Mouse (Mus musculus): ENCODE data around the gene Rps6ka5. TPM values are rescaled to one million over a fixed set of nuclear protein-coding genes. Genes with fewer than 3 reads are reported as not detected.
A peak's percentile ranks its signal among the peaks of the same experiment; 100 is the strongest.

Gene Rps6ka5
- total RNA-seq, 4 experiments from 2014 or later = 30.8 to 38.6 (median 34.8) TPM

DNA sequence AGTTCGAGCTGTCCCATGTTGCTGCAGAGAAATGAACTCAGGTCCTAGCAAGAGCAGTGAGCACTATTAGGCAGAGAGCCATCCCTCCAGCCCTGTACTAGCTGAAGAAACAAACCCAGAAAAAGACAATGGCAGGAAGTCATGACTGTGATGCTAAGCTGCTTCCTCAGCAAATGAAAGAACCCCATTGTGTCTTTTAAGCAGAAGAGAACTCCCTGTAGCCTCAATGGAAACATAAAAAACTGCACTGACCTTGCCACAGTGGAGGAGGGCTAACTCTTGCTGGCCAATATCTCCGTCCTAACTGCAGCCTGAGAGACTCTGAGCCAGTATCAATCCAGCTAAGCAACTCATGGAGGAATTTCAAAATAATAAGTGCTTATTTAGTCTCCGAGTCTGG lies 192.8 kb downstream of the Rps6ka5 start:
- DNase-seq (ENCODE audit: low spot score in 2 of 2) = no peak

DNA sequence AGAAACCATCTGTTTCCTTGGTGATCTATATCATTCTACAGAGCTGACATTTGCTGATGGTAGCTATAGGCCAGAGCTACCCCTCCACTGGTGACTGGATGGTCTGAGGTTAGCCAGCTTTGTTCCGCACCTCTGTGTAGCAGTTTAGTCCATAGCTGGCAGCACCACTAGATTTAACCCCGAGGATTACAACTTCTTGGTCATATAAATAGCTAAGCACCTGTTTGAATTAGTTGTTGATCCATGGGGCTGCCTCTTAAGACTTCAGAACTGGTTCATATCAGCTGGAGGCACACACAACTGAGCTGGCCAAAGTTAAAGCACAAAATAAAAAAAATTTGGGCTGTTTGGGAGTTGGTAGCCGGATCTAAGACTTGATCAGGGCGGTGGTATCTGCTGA lies 193.6 kb downstream of the Rps6ka5 start:
- DNase-seq (ENCODE audit: low spot score in 2 of 2) = peak in 1 of 2 experiments; percentile 2

DNA sequence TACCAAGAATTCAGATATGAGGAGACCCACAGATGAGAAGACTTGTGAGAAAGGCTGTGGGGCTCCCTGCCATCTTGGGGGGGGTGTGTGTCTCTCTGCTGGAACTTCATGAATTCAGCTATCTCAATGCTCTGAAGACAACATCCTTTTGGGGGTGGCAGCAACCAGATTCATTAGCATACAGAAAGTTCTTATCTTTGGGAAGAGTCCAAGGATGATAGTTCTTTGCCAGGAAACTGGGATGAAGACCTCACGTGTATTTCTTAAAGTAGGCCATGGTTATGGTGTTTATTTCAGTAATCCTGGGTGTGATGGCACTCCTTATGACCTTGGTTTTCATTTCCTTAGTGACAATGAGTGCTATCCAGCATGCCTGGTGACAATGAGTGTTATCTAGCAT lies 195.0 kb downstream of the Rps6ka5 start:
- no peak for DNase-seq (ENCODE audit: low spot score in 2 of 2)

DNA sequence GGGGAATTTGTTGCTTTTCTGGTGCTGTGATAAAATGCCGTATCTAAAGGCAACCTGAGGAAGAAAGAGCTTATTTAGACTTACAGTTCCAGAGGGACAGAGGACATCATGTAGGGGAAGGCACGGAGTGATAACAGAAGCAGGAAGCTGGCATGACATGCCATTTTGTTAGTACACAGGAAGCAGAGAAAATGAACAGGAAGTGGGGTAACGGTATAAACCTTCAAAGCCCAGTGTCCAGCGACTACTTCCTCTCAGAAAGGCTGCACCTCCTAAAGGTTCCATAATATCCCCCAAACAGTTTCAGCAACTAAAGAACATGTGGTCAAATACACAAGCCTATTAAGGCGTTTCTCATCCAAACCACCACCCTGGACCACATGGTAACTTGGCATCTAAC lies 195.9 kb downstream of the Rps6ka5 start:
- no peak for DNase-seq (ENCODE audit: low spot score in 2 of 2)

DNA sequence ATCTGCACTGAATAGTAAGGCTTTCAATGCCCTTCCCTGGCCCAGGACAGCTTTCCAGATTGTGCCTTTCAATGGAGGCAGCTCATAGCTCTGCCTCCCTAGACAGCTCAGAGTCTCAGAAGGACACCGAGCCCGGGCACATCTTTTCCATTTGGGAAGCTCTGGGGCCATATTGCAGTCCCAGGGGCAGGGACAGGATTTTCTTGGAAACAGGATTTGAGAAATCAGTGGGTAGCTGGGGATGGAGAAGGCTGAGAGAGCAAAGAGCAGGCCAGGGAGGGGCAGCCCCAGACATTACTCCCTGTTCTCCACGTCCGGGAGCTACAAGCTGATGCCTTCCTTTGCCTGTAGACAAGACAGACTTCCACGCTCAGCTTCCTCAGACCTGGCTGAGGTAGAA lies 197.1 kb downstream of the Rps6ka5 start:
- DNase-seq (ENCODE audit: low spot score in 2 of 2) = no peak

DNA sequence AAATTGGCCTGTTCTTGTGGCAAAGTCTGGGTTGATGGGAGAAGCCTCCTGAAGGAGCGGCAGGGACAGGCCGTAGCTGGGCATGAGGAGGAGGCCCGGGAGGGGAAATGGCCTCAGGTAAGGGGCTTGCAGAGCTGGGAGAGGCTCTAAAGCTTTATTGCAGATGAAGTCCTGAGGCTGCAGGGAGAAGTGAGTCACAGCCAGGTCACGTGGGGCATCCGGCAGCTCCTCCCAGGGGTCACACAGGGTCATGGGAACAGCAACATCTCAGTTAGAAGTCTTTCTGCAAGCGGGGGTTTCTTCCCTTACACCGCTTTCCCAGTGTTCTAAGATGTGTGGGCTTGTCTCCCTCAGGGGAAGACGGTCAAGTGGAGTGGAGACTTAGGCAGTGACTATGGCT lies 197.6 kb downstream of the Rps6ka5 start:
- no peak for DNase-seq (ENCODE audit: low spot score in 2 of 2)

DNA sequence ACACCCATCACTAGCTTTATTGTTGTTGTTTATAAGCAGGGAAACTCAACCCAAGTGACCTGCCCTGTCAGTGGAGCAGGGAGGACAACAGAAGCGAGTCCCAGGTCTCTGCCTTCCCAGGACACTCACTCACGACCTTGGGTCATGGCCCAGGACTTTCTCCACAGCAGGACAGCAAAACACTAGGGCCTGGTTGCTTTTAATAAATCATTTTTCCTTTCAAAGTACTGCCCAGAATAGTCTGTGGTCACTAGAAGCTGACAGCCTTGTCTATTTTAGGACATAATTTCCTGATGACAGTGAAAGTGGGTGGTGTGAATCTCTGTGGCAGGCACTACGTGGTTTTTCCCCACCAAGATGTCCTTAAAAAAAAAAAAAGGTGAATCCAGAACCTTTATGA lies 198.5 kb downstream of the Rps6ka5 start:
- DNase-seq (ENCODE audit: low spot score in 2 of 2) = no peak

DNA sequence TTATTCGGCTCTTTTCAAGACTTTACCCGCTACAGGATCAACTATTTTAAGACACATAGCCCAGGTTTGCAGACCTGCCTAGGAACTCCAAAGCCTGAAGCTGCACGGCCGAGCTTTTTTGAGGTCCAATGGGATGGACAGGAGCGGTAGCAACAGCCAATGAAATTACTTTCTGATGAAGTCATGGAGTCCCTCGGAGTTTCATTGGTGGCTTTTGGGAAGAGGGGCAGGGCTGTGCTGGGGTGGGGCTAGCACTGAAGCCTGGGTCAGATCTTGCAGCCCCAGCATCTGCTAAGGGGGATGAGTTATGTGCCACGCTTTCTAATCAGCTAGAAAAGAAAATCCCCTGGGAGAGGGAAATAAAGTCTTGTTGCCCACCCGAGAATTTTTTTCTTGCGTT lies 199.0 kb downstream of the Rps6ka5 start:
- peak; percentile 53 to 87 for DNase-seq (ENCODE audit: low spot score in 2 of 2)

DNA sequence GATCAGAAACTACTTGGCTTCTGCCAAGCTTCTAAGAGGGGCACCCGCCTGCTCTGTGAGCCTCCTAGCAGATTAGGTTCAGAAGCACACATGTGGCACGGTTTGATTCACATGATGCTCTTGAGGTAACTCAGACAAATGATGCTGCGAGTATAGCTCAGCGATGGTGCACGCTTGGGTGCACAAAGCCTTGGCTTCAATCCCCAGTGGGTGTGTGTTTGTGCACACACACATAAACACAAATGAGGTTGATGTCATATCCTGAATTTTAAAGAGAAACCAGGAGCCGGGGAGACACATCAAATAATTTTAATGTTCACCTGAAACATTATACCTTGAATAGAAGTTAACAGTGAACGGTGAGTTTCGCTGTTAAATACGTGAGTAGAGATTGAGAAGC lies 199.5 kb downstream of the Rps6ka5 start:
- no peak for DNase-seq (ENCODE audit: low spot score in 2 of 2)

DNA sequence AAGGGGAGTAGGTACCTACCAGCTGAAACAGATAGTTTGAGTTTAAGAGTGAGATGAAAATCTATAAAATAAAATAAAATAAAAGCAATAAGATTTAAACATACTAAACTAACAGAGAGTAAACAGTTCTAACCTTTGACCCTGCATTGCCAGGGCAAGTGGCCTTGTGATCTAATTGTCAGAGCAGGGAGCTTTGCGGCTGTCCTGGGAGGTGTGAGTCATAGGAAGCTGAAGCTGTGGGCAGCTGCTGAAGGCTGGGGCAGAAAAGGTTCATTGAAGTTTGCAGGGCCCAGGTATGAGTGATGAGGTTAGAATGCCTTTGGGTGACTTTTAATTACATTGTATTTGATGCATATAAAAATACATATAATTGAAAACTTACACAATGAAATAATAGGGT lies 200.8 kb downstream of the Rps6ka5 start:
- no peak for DNase-seq (ENCODE audit: low spot score in 2 of 2)

DNA sequence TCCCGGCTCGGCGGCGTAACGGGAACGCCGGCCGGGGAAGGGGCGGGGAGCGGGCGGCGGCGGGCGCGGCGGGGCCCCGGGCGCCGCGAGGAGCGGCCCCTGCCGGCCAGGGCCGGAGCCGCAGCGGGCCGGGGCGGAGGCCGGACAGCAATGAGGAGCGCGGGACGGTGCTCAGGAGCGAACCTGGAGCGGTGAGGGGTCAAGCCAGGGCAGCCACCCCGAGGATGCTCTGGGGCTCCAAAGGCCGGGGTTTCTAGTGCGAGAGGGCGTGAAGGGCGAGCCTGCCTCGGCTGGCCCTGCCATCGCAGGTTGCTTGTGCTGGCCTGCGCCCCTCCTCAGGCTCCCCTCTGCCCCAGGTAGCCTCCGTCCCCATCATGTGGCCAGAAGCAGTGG lies 206.0 kb downstream of the Rps6ka5 start, which contains the start of gene Ttc7b:
Gene Ttc7b, minus strand, starts transcription at position 33 of the 393 bp plus-strand sequence.
- peak in 1 of 2 experiments; percentile 39 for DNase-seq (ENCODE audit: low spot score in 2 of 2)

DNA sequence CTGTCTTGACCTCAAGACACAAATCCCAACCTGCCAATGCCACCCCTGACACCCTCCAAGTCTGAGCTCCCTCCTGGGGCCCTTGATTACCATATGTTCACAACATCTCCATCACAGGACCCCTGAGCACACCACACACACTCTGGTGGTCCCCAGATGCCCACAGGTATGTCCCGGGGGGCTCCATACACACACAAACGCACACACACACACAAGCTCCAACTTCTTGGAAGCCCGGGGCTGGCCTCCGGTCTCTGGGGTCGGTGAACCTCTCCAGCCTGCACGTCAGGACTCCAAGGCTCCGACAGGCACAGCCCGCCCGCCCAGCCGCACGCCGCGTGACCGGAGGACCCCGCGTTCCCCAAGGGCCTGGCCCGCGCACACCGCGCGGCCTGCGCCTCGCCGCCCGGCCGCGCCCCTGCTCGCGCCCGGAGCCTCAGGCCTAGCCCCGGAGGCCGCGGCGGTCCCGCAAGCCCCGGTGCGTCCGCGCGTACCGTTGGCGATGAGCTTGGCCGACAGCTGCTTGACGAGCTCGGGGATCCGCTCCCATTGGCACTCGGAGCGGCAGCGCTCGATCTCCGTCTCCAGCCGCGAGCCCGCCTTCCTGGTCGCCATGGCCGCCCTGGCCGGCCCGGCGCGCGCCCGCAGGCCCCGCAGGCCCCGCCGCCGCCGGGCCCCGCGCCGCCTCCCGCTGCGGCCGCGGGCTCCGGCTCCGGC lies 206.5 kb downstream of the Rps6ka5 start:
- peak in 1 of 2 experiments; percentile 46 for DNase-seq (ENCODE audit: low spot score in 2 of 2)

DNA sequence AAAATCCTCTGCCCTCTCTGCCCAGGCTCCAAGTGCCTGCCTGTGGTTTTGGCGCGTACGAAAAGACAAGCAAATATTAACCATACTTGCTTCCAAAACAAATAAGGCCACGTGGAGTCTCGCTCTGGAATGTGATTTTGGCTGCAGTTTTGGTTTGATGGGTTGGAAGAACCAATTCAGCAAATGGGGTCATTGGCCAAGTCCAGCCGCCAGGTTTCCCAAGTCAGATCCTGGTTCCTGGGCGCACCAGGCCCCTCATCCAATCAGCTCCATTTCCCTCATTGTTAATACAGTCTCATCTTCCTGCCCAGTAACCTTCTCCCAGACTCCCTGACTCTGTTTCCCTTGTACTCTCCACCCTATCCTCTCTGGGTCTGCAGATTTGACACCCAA lies 207.1 kb downstream of the Rps6ka5 start:
- no peak for DNase-seq (ENCODE audit: low spot score in 2 of 2)

DNA sequence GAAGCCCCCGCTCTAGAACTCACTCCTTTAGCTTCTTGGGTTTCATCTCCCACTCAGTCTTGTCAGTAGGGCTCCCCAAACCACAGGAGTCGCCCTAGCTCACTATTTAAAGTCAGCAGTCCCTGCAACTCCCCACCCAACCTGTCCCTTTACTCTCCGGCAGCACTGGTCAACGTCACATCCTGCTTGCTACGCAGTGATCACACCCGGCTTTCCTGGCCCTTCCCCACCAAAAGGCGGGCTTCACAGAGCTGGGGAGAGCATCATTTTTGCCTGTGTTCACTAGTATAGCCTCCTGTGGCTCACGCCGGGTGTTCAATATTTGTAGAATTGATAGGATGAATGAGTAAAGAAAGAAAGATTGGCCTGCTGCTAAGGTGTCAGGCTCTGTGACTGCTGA lies 209.4 kb downstream of the Rps6ka5 start:
- DNase-seq (ENCODE audit: low spot score in 2 of 2) = no peak

DNA sequence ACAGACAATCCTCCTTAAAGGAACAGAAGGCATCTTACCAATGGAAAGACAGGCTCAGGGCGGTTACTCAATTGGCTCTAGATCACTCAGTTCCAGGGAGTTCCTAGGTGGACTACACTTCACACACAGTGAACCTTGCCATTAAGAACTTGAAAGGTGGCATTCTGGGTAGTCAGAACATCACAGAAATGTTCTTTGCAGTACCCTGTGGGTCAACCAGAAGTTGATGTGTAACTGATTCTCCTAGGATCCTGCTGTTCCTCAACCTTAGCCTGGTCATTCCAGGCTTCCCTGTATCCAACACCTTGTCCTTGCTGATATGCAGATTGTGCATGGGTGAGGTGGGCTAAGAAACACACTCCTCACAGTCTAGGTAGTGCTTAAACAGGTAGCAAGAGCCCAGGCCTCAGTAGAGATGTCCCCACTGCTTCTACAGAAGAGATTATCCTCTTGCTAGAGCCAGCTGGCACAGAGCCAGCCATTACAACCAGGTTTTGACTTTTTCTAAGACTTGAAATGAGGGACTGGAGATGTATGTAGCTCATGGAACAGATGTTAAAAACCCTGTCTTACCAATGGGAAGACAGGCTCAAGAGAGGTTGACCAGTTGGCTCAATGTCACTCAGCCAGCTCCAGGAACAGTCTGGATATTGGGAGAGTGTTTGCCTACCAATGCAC lies 210.5 kb downstream of the Rps6ka5 start:
- DNase-seq (ENCODE audit: low spot score in 2 of 2) = no peak

DNA sequence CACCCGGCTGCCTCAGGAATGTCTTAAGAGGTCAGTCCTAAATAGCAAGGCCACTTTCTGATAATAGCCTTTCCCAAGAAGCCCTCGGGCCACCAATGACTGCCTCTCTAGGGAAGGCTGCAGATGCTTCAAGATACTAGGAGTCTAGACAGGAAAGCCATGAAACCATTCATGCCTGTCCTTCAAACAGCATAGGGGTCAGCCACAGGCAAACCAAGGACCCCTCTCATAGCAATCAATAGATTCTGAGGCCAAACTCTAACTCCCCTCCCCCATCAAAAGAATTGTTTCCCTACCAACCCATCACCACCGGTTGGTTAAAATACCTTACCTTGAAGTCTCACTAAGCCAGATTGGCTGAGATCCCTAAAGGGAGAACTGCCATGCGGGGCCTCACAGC lies 211.3 kb downstream of the Rps6ka5 start:
- DNase-seq (ENCODE audit: low spot score in 2 of 2) = no peak

DNA sequence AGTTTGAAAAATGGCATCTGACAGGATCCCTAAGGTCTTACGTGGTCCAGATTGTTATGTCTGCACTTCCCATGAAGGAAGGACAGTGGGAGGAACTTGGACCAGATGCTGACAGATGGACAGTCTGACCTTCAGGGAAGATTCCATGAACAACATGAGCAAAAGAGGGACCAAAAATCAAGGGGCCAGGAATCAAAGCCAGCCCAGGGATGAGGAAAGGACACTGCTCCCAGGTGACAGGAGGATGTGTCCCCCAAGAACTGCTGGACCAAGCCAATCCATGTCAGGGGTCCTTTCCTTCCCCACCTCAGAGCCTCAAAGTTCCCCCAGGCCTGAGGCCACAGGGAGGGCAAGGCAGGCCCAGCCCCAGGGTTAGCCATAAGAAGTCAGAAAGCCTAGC lies 212.2 kb downstream of the Rps6ka5 start:
- no peak for DNase-seq (ENCODE audit: low spot score in 2 of 2)

DNA sequence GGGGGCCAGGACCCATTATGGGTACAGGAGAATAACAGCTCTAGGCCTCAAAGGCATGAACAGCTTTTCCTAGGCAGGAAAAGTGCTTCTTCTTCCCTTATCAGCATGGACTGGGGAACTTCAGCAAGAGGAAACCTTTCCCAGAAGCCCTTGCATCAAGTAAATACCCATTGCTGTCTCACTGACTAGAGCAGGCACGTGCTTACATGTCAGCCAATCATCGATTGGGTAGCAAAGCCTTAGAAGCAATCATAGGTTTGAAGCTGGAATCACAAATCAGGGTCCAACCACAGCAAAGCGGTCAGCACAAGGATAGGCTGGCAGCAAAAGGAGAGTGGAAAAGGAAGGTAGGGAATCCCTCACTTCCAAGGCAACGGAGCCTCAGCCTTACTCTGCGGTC lies 213.7 kb downstream of the Rps6ka5 start:
- DNase-seq (ENCODE audit: low spot score in 2 of 2) = no peak

DNA sequence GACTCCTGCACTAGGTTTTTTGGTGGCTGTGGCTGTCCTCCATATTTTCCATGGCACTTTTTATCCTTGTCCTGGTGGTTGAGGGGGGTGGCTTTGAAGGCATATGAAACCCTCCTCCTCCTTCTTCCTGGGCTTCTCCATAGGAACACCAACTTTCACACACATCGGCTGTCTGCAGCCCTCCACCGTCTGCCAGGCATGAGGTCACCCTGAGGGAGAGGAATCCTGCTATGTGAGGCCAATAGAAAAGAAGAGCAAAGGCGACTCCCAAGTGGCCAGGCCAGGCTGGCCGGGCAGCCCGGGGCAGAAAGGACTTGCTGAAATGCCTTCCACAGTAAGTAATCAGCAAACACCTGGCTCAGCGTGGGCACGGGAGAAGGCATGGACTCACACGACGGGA lies 214.1 kb downstream of the Rps6ka5 start:
- DNase-seq (ENCODE audit: low spot score in 2 of 2) = no peak

DNA sequence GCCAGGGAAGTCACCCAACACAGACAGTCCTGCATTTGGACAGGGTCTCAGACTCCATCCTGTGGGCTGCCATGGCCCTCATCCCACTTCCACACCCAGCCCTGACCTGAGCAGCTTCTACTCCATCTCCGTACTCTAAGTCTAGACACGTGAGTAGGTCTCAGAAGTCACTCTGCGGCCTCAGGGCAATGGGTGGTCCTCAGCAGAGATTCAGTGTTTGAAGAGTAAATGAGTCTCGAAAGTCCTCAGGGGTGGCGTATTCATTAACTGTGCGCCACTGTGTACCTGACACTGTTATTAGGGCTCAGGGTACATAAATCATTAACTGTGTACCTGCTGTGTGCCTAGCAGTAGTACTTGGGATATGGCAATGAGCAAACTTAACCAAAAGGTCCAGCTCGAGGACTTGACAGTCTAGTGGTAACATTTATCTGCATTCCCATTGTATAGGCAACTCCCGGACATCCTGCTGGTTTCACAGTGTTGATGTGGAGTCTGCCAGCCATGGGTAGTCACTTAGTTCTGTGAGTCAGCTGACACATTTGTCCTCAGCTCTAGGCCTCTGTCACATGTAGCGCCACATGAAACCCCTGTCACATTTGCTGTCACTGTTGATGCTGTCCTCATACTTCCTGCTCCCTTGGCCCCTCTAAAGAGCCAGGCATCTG lies 217.0 kb downstream of the Rps6ka5 start:
- DNase-seq (ENCODE audit: low spot score in 2 of 2) = no peak

DNA sequence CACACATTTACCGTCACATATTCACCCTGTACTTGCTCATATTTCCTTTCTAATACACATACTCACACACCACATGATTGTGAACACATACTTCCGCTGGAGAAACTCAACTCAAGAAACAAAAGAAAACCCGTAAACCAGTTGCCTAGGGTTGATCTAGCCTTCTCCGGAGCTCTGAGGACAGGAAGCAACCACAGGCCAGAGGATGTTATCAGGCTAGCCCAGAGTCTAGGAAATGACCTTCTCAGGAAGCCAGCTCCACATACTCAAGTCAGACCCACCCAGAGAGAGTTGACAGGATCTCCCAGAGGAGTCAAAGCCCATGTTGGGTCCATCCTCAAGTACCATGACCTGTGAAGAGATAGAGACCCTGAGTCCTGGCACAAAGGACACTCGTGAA lies 218.1 kb downstream of the Rps6ka5 start:
- no peak for DNase-seq (ENCODE audit: low spot score in 2 of 2)

DNA sequence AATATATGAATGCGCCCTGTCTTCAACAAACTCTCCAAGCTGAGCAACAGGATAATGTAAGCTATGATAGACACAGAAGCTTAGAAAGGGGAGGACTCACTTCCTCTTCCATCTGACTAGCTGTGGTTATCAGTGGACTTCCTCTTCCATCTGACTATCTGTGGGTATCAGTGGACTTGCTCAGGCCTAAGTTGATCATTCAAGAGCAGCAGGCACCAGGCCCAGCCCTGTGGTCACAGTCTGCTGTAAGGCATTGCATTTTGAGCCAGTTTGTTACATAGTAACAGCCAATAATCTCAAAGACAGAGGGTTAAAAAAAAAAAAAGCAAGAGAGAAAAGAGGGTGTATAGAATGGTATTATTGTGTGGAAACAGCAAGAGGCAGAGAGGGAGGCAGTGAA lies 221.3 kb downstream of the Rps6ka5 start:
- DNase-seq (ENCODE audit: low spot score in 2 of 2) = no peak

DNA sequence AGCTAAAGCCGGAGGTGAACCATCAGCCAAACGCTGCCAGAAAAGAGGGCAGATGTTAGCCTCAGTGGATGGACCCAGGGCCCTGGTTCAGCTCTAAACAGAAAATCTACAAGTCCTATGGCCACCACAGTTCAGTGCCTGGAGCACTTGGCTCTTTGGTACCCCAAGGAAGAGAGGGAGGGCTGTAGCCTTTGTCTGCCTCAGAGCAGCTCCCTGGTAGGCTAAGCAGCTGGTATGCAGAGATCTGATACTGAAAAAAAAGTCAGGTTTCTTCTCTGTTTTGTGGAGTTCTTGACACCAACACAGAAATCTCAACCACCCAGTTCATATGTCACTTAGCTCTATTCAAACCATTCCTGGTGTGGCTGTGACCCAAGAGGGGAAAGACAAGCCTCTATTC lies 222.2 kb downstream of the Rps6ka5 start:
- DNase-seq (ENCODE audit: low spot score in 2 of 2) = no peak
